Mouse (Mus musculus) central nervous system, embryonic 18 days (tissue): Measurements from ENCODE around the gene Egln2. TPM values are rescaled to one million over a fixed set of nuclear protein-coding genes. Genes with fewer than 3 reads are reported as not detected.

Experiments used
- polyA plus RNA-seq: library from polyadenylated mRNA; depleted of rRNA; stranded (reverse); fragments of >200 nt; gene quantifications from 2 replicates; pipeline ENCODE4 v1.2.3, GENCODE M21; 2012; rRNA removed

The Egln2 gene
- 107 and 114 TPM in 2 replicates for polyA plus RNA-seq

GRCm38 (mm10) chr7:27166614-27167474 lies at the start of gene Egln2:
Gene Egln2, minus strand, starts transcription at chr7:27166802.

GRCm38 (mm10) chr7:27195681-27196611 lies 29.3 kb upstream of the Egln2 start, which contains the start of the genes BC024978 and Snrpa:
Gene BC024978, plus strand, starts transcription at chr7:27195781.
Gene Snrpa, minus strand, starts transcription at chr7:27196271.

GRCm38 (mm10) chr7:27180837-27181695 lies 14.5 kb upstream of the Egln2 start, which contains the start of the genes Gm21983 and Mia:
Gene Gm21983, minus strand, starts transcription at chr7:27181086.
Gene Mia, minus strand, starts transcription at chr7:27181157.

GRCm38 (mm10) chr7:27178324-27179216 lies 12.0 kb upstream of the Egln2 start, which contains the start of gene Rab4b:
Gene Rab4b, minus strand, starts transcription at chr7:27178896.

GRCm38 (mm10) chr7:27153205-27153764 lies 13.3 kb downstream of the Egln2 start, which contains the start of gene Cyp2t4:
Gene Cyp2t4, plus strand, starts transcription at chr7:27153714.

GRCm38 (mm10) chr7:27119676-27120075 lies 46.9 kb downstream of the Egln2 start, which contains the start of gene Cyp2f2:
Gene Cyp2f2, plus strand, starts transcription at chr7:27119909.

Other genes starting within 250 kb of the Egln2 start
- gene Cyp2a22, start 227.4 kb downstream of the Egln2 start, polyA plus RNA-seq, result not detected in 2 replicates
- not detected in 2 replicates for gene Cyp2a12, start 137.7 kb downstream of the Egln2 start, polyA plus RNA-seq
- 0.08 and 0.17 TPM in 2 replicates for gene Cyp2f2, start 46.9 kb downstream of the Egln2 start, polyA plus RNA-seq
- gene Cyp2t4, start 13.1 kb downstream of the Egln2 start, polyA plus RNA-seq, result not detected in 2 replicates
- gene Rab4b, start 12.1 kb upstream of the Egln2 start, polyA plus RNA-seq, result 81.9 and 86.8 TPM in 2 replicates
- gene Gm21983, start 14.3 kb upstream of the Egln2 start, polyA plus RNA-seq, result 0.07 TPM in 1 of 2 replicates, not detected in the other
- gene Mia, start 14.4 kb upstream of the Egln2 start, polyA plus RNA-seq, result 11.9 and 25.3 TPM in 2 replicates
- gene BC024978, start 29.0 kb upstream of the Egln2 start, polyA plus RNA-seq, result 8.8 and 9.5 TPM in 2 replicates
- gene Snrpa, start 29.5 kb upstream of the Egln2 start, polyA plus RNA-seq, result 313 and 339 TPM in 2 replicates
- 13.8 and 14.0 TPM in 2 replicates for gene Itpkc, start 61.9 kb upstream of the Egln2 start, polyA plus RNA-seq
- gene Coq8b, start 66.2 kb upstream of the Egln2 start, polyA plus RNA-seq, result 31.9 and 34.2 TPM in 2 replicates
- gene Numbl, start 91.6 kb upstream of the Egln2 start, polyA plus RNA-seq, result 93.9 and 103 TPM in 2 replicates
- gene Ltbp4, start 170.9 kb upstream of the Egln2 start, polyA plus RNA-seq, result 26.0 and 28.6 TPM in 2 replicates
- gene Shkbp1, start 189.2 kb upstream of the Egln2 start, polyA plus RNA-seq, result 100 and 119 TPM in 2 replicates
- gene Gm20479, start 190.6 kb upstream of the Egln2 start, polyA plus RNA-seq, result 0.23 and 0.27 TPM in 2 replicates